Mouse (Mus musculus) spleen, postnatal 4 days (tissue): ENCODE data around the gene Nrbp1.

ENCODE experiments used
- DNase-seq, 2 experiments: peaks; one replicate each; pipeline ENCODE4 v3.0.0; 2022; ENCODE audit warnings: low spot score in 2 of 2

The Nrbp1 gene

GRCm38 (mm10) chr5:31240637-31241521, at the start of gene Nrbp1, which contains the start of gene Gm9970:
TSS of gene Nrbp1 (plus strand) at chr5:31240864.
TSS of gene Gm9970 (minus strand) at chr5:31241232.
- peak; percentile 96 to 97 for DNase-seq

- no peak for DNase-seq
Observed at GRCm38 (mm10) chr5:31192045-31192938, 48.4 kb upstream of the Nrbp1 start.

GRCm38 (mm10) chr5:31192939-31193630, 47.6 kb upstream of the Nrbp1 start, which contains the start of the genes Snx17 and Eif2b4:
TSS of gene Snx17 (plus strand) at chr5:31193227.
TSS of gene Eif2b4 (minus strand) at chr5:31193430.
- peak; percentile 99 for DNase-seq

GRCm38 (mm10) chr5:31193631-31194281, 46.9 kb upstream of the Nrbp1 start:
- DNase-seq, result no peak

GRCm38 (mm10) chr5:31194486-31195485, 45.9 kb upstream of the Nrbp1 start:
- DNase-seq, result no peak

GRCm38 (mm10) chr5:31195671-31196070, 45.0 kb upstream of the Nrbp1 start:
- no peak for DNase-seq

- no peak for DNase-seq
Observed at GRCm38 (mm10) chr5:31196207-31196606, 44.5 kb upstream of the Nrbp1 start.

- DNase-seq, result no peak
Observed at GRCm38 (mm10) chr5:31197072-31197471, 43.6 kb upstream of the Nrbp1 start.

GRCm38 (mm10) chr5:31198170-31198569, 42.5 kb upstream of the Nrbp1 start:
- no peak for DNase-seq

- DNase-seq, result no peak
Observed at GRCm38 (mm10) chr5:31198616-31199320, 41.9 kb upstream of the Nrbp1 start.

- DNase-seq, result peak in 1 of 2 experiments; percentile 62
Observed at GRCm38 (mm10) chr5:31199321-31199892, 41.3 kb upstream of the Nrbp1 start.

GRCm38 (mm10) chr5:31199893-31200292, 40.8 kb upstream of the Nrbp1 start:
- peak in 1 of 2 experiments; percentile 66 for DNase-seq

- DNase-seq, result peak in 1 of 2 experiments; percentile 71
Observed at GRCm38 (mm10) chr5:31200327-31200768, 40.3 kb upstream of the Nrbp1 start.

GRCm38 (mm10) chr5:31201042-31201741, 39.5 kb upstream of the Nrbp1 start:
- no peak for DNase-seq

- peak; percentile 93 to 94 for DNase-seq
Observed at GRCm38 (mm10) chr5:31201742-31202590, 38.7 kb upstream of the Nrbp1 start, which contains the start of gene Zfp513. TSS of gene Zfp513 (minus strand) at chr5:31202303.

- DNase-seq, result no peak
Observed at GRCm38 (mm10) chr5:31202933-31203332, 37.7 kb upstream of the Nrbp1 start.

- no peak for DNase-seq
Observed at GRCm38 (mm10) chr5:31203866-31204265, 36.8 kb upstream of the Nrbp1 start.
